Mouse (Mus musculus): ENCODE measurements around the gene Mybbp1a. TPM values are rescaled to one million over a fixed set of nuclear protein-coding genes. Genes with fewer than 3 reads are reported as not detected.
A peak's percentile ranks its signal among the peaks of the same experiment; 100 is the strongest.

The Mybbp1a gene
- total and polyA plus RNA-seq, 3 experiments, result 344 to 3,394 (median 602) TPM

GRCm38 (mm10) chr11:72413016-72413415 is 28.1 kb upstream of the Mybbp1a start:
- H3K36me3 ChIP-seq (ENCODE audit: control insufficient read depth in 1 of 2, insufficient read depth in 2 of 2, low read length in 2 of 2), result peaks cover 0 to 16% of the 10 kb centered on the region in 2 experiments; a peak in 2 of 4 replicates
- H3K9ac ChIP-seq (ENCODE audit: control insufficient read depth, low read depth, low read length, poor library complexity, severe bottlenecking), result no peak overlapping the region
- no peak for DNase-seq (ENCODE audit: low read depth, low spot score)
- no peak overlapping the region for H3K27ac ChIP-seq (ENCODE audit: control insufficient read depth, low read depth, low read length)
- no peaks in the 10 kb centered on the region for H3K27me3 ChIP-seq (ENCODE audit: control insufficient read depth in 1 of 2, insufficient read depth in 2 of 2, low read length in 2 of 2)
- H3K79me2 ChIP-seq (ENCODE audit: control insufficient read depth, insufficient read depth, low read length, poor library complexity), result no peaks in the 10 kb centered on the region
- TF ChIP-seq MAFK (IDR thresholded peaks at IDR 0.05; ENCODE audit: borderline replicate concordance, low read depth, low read length), result no peak
- no peak for TF ChIP-seq NELFE (IDR thresholded peaks at IDR 0.05; ENCODE audit: low read depth, low read length)
- no peaks in the 10 kb centered on the region for H3K9me3 ChIP-seq (replicated peaks; ENCODE audit: insufficient read depth, low read length)
- no peak overlapping the region for H3K4me3 ChIP-seq (ENCODE audit: control insufficient read depth in 1 of 2, insufficient read depth in 1 of 2, low read depth in 2 of 2, low read length in 2 of 2)
- peaks cover 10 to 29% of the 10 kb centered on the region in 2 experiments for H3K4me1 ChIP-seq (ENCODE audit: control insufficient read depth in 1 of 2, insufficient read depth in 2 of 2, low read length in 2 of 2)

- no peaks in the 10 kb centered on the region for H3K79me2 ChIP-seq (ENCODE audit: control insufficient read depth, insufficient read depth, low read length, poor library complexity)
- H3K4me1 ChIP-seq (ENCODE audit: control insufficient read depth in 1 of 2, insufficient read depth in 2 of 2, low read length in 2 of 2), result peaks cover 10 to 25% of the 10 kb centered on the region in 2 experiments
- H3K9ac ChIP-seq (ENCODE audit: control insufficient read depth, low read depth, low read length, poor library complexity, severe bottlenecking), result no peak overlapping the region
- H3K4me3 ChIP-seq (ENCODE audit: control insufficient read depth in 1 of 2, insufficient read depth in 1 of 2, low read depth in 2 of 2, low read length in 2 of 2), result no peak overlapping the region
- peaks cover 0 to 14% of the 10 kb centered on the region in 2 experiments; a peak in 2 of 4 replicates for H3K36me3 ChIP-seq (ENCODE audit: control insufficient read depth in 1 of 2, insufficient read depth in 2 of 2, low read length in 2 of 2)
- H3K27me3 ChIP-seq (ENCODE audit: control insufficient read depth in 1 of 2, insufficient read depth in 2 of 2, low read length in 2 of 2), result no peaks in the 10 kb centered on the region
- no peaks in the 10 kb centered on the region for H3K9me3 ChIP-seq (replicated peaks; ENCODE audit: insufficient read depth, low read length)
- TF ChIP-seq POLR2A (IDR thresholded peaks at IDR 0.05; ENCODE audit: control insufficient read depth in 1 of 2, insufficient read depth in 1 of 2, low read depth in 1 of 2, low read length in 2 of 2, poor library complexity in 1 of 2) (no peak), POLR2AphosphoS2 (IDR thresholded peaks at IDR 0.05; ENCODE audit: low read length) (no peak), E2F4 (IDR thresholded peaks at IDR 0.05; ENCODE audit: borderline replicate concordance, low read depth, low read length) (no peak)
- no peak overlapping the region for H3K27ac ChIP-seq (ENCODE audit: control insufficient read depth, low read depth, low read length)
- DNase-seq (ENCODE audit: low read depth, low spot score), result no peak
Observed at GRCm38 (mm10) chr11:72413601-72414190, 27.5 kb upstream of the Mybbp1a start.

- peaks cover 10 to 25% of the 10 kb centered on the region in 2 experiments for H3K4me1 ChIP-seq (ENCODE audit: control insufficient read depth in 1 of 2, insufficient read depth in 2 of 2, low read length in 2 of 2)
- DNase-seq (ENCODE audit: low read depth, low spot score), result peak; percentile 85
- H3K9me3 ChIP-seq (replicated peaks; ENCODE audit: insufficient read depth, low read length), result no peaks in the 10 kb centered on the region
- H3K27me3 ChIP-seq (ENCODE audit: control insufficient read depth in 1 of 2, insufficient read depth in 2 of 2, low read length in 2 of 2), result no peaks in the 10 kb centered on the region
- H3K4me3 ChIP-seq (ENCODE audit: control insufficient read depth in 1 of 2, insufficient read depth in 1 of 2, low read depth in 2 of 2, low read length in 2 of 2), result no peak overlapping the region
- H3K79me2 ChIP-seq (ENCODE audit: control insufficient read depth, insufficient read depth, low read length, poor library complexity), result no peaks in the 10 kb centered on the region
- H3K9ac ChIP-seq (ENCODE audit: control insufficient read depth, low read depth, low read length, poor library complexity, severe bottlenecking), result no peak overlapping the region
- H3K36me3 ChIP-seq (ENCODE audit: control insufficient read depth in 1 of 2, insufficient read depth in 2 of 2, low read length in 2 of 2), result peaks cover 0 to 14% of the 10 kb centered on the region in 2 experiments; a peak in 2 of 4 replicates
- H3K27ac ChIP-seq (ENCODE audit: control insufficient read depth, low read depth, low read length), result no peak overlapping the region
- TF ChIP-seq TBP (IDR thresholded peaks at IDR 0.05; ENCODE audit: low read depth, low read length) (no peak), RCOR1 (IDR thresholded peaks at IDR 0.05; ENCODE audit: low read depth, low read length) (peak; percentile 87), TAL1 (IDR thresholded peaks at IDR 0.05; ENCODE audit: low read length) (peak; percentile 92), NELFE (IDR thresholded peaks at IDR 0.05; ENCODE audit: low read depth, low read length) (no peak), MYC (IDR thresholded peaks at IDR 0.05; ENCODE audit: low read depth, low read length) (no peak), MAX (IDR thresholded peaks at IDR 0.05; ENCODE audit: low read length) (no peak), ZKSCAN1 (IDR thresholded peaks at IDR 0.05; ENCODE audit: low read depth, low read length) (no peak), MAFK (IDR thresholded peaks at IDR 0.05; ENCODE audit: borderline replicate concordance, low read depth, low read length) (no peak; the same call in 1 of the 2 replicates), POLR2AphosphoS2 (IDR thresholded peaks at IDR 0.05; ENCODE audit: low read length) (no peak), POLR2A (IDR thresholded peaks at IDR 0.05; ENCODE audit: control insufficient read depth in 1 of 2, insufficient read depth in 1 of 2, low read depth in 1 of 2, low read length in 2 of 2, poor library complexity in 1 of 2) (no peak), ELF1 (IDR thresholded peaks at IDR 0.05; ENCODE audit: low read depth, low read length) (no peak), ZMIZ1 (IDR thresholded peaks at IDR 0.05; ENCODE audit: low read depth, low read length) (no peak), RAD21 (IDR thresholded peaks at IDR 0.05; ENCODE audit: low read depth, low read length) (no peak), CHD1 (IDR thresholded peaks at IDR 0.05; ENCODE audit: low read depth, low read length) (no peak), UBTF (IDR thresholded peaks at IDR 0.05; ENCODE audit: borderline replicate concordance, insufficient read depth, low read depth, low read length) (no peak), GATA1 (IDR thresholded peaks at IDR 0.05; ENCODE audit: low read depth, low read length) (peak; percentile 94), MAZ (IDR thresholded peaks at IDR 0.05; ENCODE audit: low read depth, low read length) (no peak), USF2 (IDR thresholded peaks at IDR 0.05; ENCODE audit: borderline replicate concordance in 1 of 2, insufficient read depth in 1 of 2, low read depth in 1 of 2, low read length in 2 of 2) (no peak), MEF2A (IDR thresholded peaks at IDR 0.05; ENCODE audit: extremely low read depth, insufficient replicate concordance, low read depth, low read length, poor library complexity, severe bottlenecking) (no peak), KAT2A (conservative IDR thresholded peaks at IDR 0.05; ENCODE audit: low read depth, low read length) (no peak), USF1 (IDR thresholded peaks at IDR 0.05; ENCODE audit: low read depth, low read length) (no peak), EP300 (IDR thresholded peaks at IDR 0.05; ENCODE audit: low read depth in 1 of 2, low read length in 2 of 2) (peak; percentile 85 to 93), ETS1 (IDR thresholded peaks at IDR 0.05; ENCODE audit: low read depth, low read length) (peak; percentile 79)
Observed at GRCm38 (mm10) chr11:72415155-72415554, 26.0 kb upstream of the Mybbp1a start.

Data from MEL (cell line).